Mouse (Mus musculus): ENCODE results near the gene Slc11a1.

- TF ChIP-seq CTCF (IDR thresholded peaks at IDR 0.05; ENCODE audit: extremely low read depth, insufficient read length, insufficient replicate concordance, low read depth, low read length) (no peak), POLR2A (IDR thresholded peaks at IDR 0.05; ENCODE audit: low read depth, low read length) (no peak)
These were observed 10.5 kb downstream of the Slc11a1 start for GRCm38 (mm10) chr1:74385531-74385930.
